14 mouse cellular contexts compared by ENCODE assay signal in the genomic region with DNA sequence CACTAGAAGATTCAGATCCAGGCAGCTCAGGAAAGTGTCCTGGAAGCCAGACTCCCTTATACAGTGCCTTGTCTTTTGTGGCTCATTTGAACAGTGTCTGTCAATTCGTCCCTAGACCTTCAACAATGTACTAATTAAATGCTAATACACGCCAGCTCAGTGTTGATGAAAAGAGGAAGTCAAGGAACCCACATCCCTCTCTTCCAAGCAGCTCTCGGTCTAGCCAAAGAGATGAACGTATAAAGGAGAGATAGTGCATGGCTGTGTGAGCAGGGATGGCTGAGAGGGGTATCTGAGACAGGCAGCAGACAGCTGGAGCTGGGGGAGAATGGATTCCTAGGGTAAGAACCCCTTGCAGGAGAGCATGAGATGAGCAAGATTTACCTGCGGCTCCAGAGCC.
"Had no signal": no experiment of that assay in that cellular context is flagged by ENCODE, and none has a peak within 500 bp of the region (broad histone marks: within the 10 kb centered on the region; RNA-seq: fewer than 3 reads in every experiment).

No protein-coding gene starts in this region.

- H3K27ac ChIP-seq: midbrain, embryonic 13.5 days; midbrain, embryonic 15.5 days; neural tube, embryonic 12.5 days; stomach, embryonic 15.5 days; stomach, postnatal 0 days had no signal

- H3K27me3 ChIP-seq: midbrain, embryonic 13.5 days; midbrain, embryonic 15.5 days; neural tube, embryonic 12.5 days; stomach, embryonic 15.5 days had no signal

- H3K9ac ChIP-seq: lung, embryonic 14.5 days; midbrain, embryonic 13.5 days; midbrain, embryonic 15.5 days; neural tube, embryonic 12.5 days; stomach, embryonic 15.5 days had no signal

- H3K4me1 ChIP-seq: megakaryocyte, embryonic 14.5 days had no signal

- H3K4me3 ChIP-seq: megakaryocyte, embryonic 14.5 days; midbrain, embryonic 13.5 days; midbrain, embryonic 15.5 days; neural tube, embryonic 12.5 days; stomach, embryonic 15.5 days had no signal

- ATAC-seq: midbrain, embryonic 13.5 days; midbrain, embryonic 15.5 days had no signal

- H3K36me3 ChIP-seq: midbrain, embryonic 15.5 days; neural tube, embryonic 12.5 days; stomach, embryonic 15.5 days had no signal

- DNase-seq: lung, adult 18-20 months; lung, embryonic 14.5 days; lung, postnatal 10 days; lung, postnatal 4 days; right cerebral cortex, postnatal 14 days; thymus, adult 2 months; thymus, postnatal 25 days; thymus, postnatal 4 days had no signal

- H3K9me3 ChIP-seq: midbrain, embryonic 15.5 days; neural tube, embryonic 12.5 days; stomach, embryonic 15.5 days had no signal
